Comparison of ENCODE assay signal across 8 mouse cellular contexts in genomic region chr14:41072229-41072943, GRCm38 (mm10). TPM values are rescaled to one million over a fixed set of nuclear protein-coding genes. Genes with fewer than 3 reads are reported as not detected.
A peak's percentile ranks its signal among the peaks of the same experiment; 100 is the strongest.
DNase-seq lines count a peak whose midpoint lies in the region; ATAC-seq and TF ChIP-seq lines count a peak whose summit lies in the region.

TSS of gene Dydc1 (plus strand) at chr14:41072911.

- H3K4me2 ChIP-seq in forebrain, embryonic 13.5 days: peak within 1 kb of the TSS; percentile 70

- H3K9me3 ChIP-seq in forebrain, embryonic 13.5 days (replicated peaks): no peaks in the 10 kb centered on the region

- H3K9ac ChIP-seq in forebrain, embryonic 13.5 days: peak within 1 kb of the TSS; percentile 51

- TF ChIP-seq CTCF in layer of hippocampus, adult 2 months (conservative IDR thresholded peaks at IDR 0.05): no peak

- peak; percentile 97 for ATAC-seq in forebrain, embryonic 13.5 days

- DNase-seq in ES-CJ7 (ENCODE audit: low read depth, low spot score): peak; percentile 57
- peak; percentile 63 for DNase-seq in brain, embryonic 18.5 days (ENCODE audit: low read depth, low spot score)
- peak; percentile 73 for DNase-seq in heart, postnatal 4 days
- DNase-seq in layer of hippocampus, adult 2 months (ENCODE audit: low spot score in 2 of 2): peak; percentile 76 to 84
- peak; percentile 61 to 70 for DNase-seq in lung, adult 18-20 months
- DNase-seq in ovary, postnatal 10 days (ENCODE audit: low spot score): peak; percentile 44
- DNase-seq in urinary bladder, postnatal 25 days (ENCODE audit: low spot score): peak; percentile 31

- peaks cover 6% of the 10 kb centered on the region for H3K4me1 ChIP-seq in forebrain, embryonic 13.5 days

- no peaks in the 10 kb centered on the region for H3K27me3 ChIP-seq in forebrain, embryonic 13.5 days

- peak within 1 kb of the TSS; percentile 45 for H3K4me3 ChIP-seq in forebrain, embryonic 13.5 days
- H3K4me3 ChIP-seq in layer of hippocampus, adult 2 months: peak within 1 kb of the TSS; percentile 61

- H3K36me3 ChIP-seq in forebrain, embryonic 13.5 days (ENCODE audit: poor library complexity, severe bottlenecking): no peaks in the 10 kb centered on the region

- WGBS in forebrain, embryonic 13.5 days: 12% methylated on average over 23 of the region's 23 CpGs

- H3K27ac ChIP-seq in forebrain, embryonic 13.5 days: no peak within 1 kb of the TSS
- peak within 1 kb of the TSS; percentile 47 for H3K27ac ChIP-seq in layer of hippocampus, adult 2 months

RNA-seq across cellular contexts. Expression of gene Dydc1, which starts in this region (rescaled TPM):
- polyA plus RNA-seq in forebrain, embryonic 13.5 days (2015; fragmentation: Nextera tagmentation; extraction: Ambion mirVana): 0.28 TPM in 1 of 2 replicates, not detected in the other
- total RNA-seq in heart, postnatal 4 days (2021): not detected
- not detected for total RNA-seq in layer of hippocampus, adult 2 months (2021)

Comparison
In these comparisons a context has a peak if more than half of its experiments do, and no peak if none do; other contexts are left out.
1. Peak in ATAC-seq, H3K4me3 ChIP-seq, H3K9ac ChIP-seq and H3K4me2 ChIP-seq in forebrain, embryonic 13.5 days; RNA of the gene not detected or under 1 TPM.
2. Peak in DNase-seq in heart, postnatal 4 days; RNA of the gene not detected or under 1 TPM.
3. Peak in DNase-seq, H3K4me3 ChIP-seq and H3K27ac ChIP-seq in layer of hippocampus, adult 2 months; RNA of the gene not detected or under 1 TPM.